Mouse (Mus musculus) right cerebral cortex, adult 18-20 months (tissue): ENCODE measurements around the gene Exoc3l2.

ENCODE experiments used
- DNase-seq: peaks from one replicate; pipeline ENCODE4 v3.0.0; 2022; ENCODE audit warnings: mixed read lengths

Gene Exoc3l2

GRCm38 (mm10) chr7:19462884-19463381 is at the start of gene Exoc3l2:
TSS of gene Exoc3l2 (plus strand) at chr7:19463331.
- no peak for DNase-seq

- no peak for DNase-seq
These were observed 49.6 kb upstream of the Exoc3l2 start for GRCm38 (mm10) chr7:19413525-19413924.

- DNase-seq = no peak
These were observed 46.5 kb upstream of the Exoc3l2 start for GRCm38 (mm10) chr7:19416590-19416989.

GRCm38 (mm10) chr7:19420121-19420520 is 43.0 kb upstream of the Exoc3l2 start:
- DNase-seq = no peak

- DNase-seq = peak; percentile 95
These were observed 42.1 kb upstream of the Exoc3l2 start for GRCm38 (mm10) chr7:19420821-19421636.

GRCm38 (mm10) chr7:19423083-19423482 is 40.0 kb upstream of the Exoc3l2 start:
- no peak for DNase-seq

- DNase-seq = no peak
These were observed 39.1 kb upstream of the Exoc3l2 start for GRCm38 (mm10) chr7:19424051-19424450.

- DNase-seq = peak; percentile 60
These were observed 36.8 kb upstream of the Exoc3l2 start for GRCm38 (mm10) chr7:19426349-19426748.

GRCm38 (mm10) chr7:19426888-19427287 is 36.2 kb upstream of the Exoc3l2 start:
- no peak for DNase-seq

GRCm38 (mm10) chr7:19427999-19428650 is 35.0 kb upstream of the Exoc3l2 start:
- no peak for DNase-seq

GRCm38 (mm10) chr7:19429726-19430125 is 33.4 kb upstream of the Exoc3l2 start:
- no peak for DNase-seq

- DNase-seq = no peak
These were observed 32.7 kb upstream of the Exoc3l2 start for GRCm38 (mm10) chr7:19430402-19430801.

- no peak for DNase-seq
These were observed 30.7 kb upstream of the Exoc3l2 start for GRCm38 (mm10) chr7:19432475-19432874.

- DNase-seq = no peak
These were observed 26.9 kb upstream of the Exoc3l2 start for GRCm38 (mm10) chr7:19436276-19436675.

- no peak for DNase-seq
These were observed 26.1 kb upstream of the Exoc3l2 start for GRCm38 (mm10) chr7:19437048-19437447.

- no peak for DNase-seq
These were observed 21.6 kb upstream of the Exoc3l2 start for GRCm38 (mm10) chr7:19441448-19442091.

GRCm38 (mm10) chr7:19443344-19443743 is 19.8 kb upstream of the Exoc3l2 start:
- peak; percentile 73 for DNase-seq

GRCm38 (mm10) chr7:19444801-19445200 is 18.3 kb upstream of the Exoc3l2 start:
- no peak for DNase-seq

- peak; percentile 40 for DNase-seq
These were observed 15.4 kb upstream of the Exoc3l2 start for GRCm38 (mm10) chr7:19447689-19448088.

GRCm38 (mm10) chr7:19449165-19449564 is 14.0 kb upstream of the Exoc3l2 start:
- no peak for DNase-seq

GRCm38 (mm10) chr7:19455186-19455585 is 7.9 kb upstream of the Exoc3l2 start:
- DNase-seq = no peak

GRCm38 (mm10) chr7:19455819-19456495 is 7.2 kb upstream of the Exoc3l2 start:
- no peak for DNase-seq

- DNase-seq = peak; percentile 37
These were observed 6.5 kb upstream of the Exoc3l2 start for GRCm38 (mm10) chr7:19456628-19457027.
